Mouse (Mus musculus) bone marrow, adult 2 months (tissue): ENCODE measurements around the gene Nagpa. TPM values are rescaled to one million over a fixed set of nuclear protein-coding genes. Genes with fewer than 3 reads are reported as not detected.
"Not testable (repeated sequence)": the region's sequence is repeated elsewhere in the genome, so short reads cannot be mapped to it uniquely, and the experiment has no call there.

Experiments
- H3K27ac ChIP-seq: fragments of 200-500 bp; 2 replicates; pipeline ENCODE4 v1.5.1; 2012; ENCODE audit warnings: low read depth, mild to moderate bottlenecking, control low read depth, inconsistent platforms, low read length; ENCODE audit not compliant: control insufficient read depth, poor library complexity, insufficient read depth
- H3K4me1 ChIP-seq: fragments of 200-500 bp; 2 replicates; pipeline ENCODE4 v1.6.1; 2011; ENCODE audit warnings: low read length; ENCODE audit not compliant: control insufficient read depth, insufficient read depth
- H3K4me3 ChIP-seq: fragments of 200-500 bp; replicated peaks from 2 replicates; pipeline ENCODE3; 2011; ENCODE audit warnings: mild to moderate bottlenecking, low read depth, low read length, control low read depth; ENCODE audit not compliant: control insufficient read depth
- CTCF ChIP-seq: fragments of 200-500 bp; IDR thresholded peaks from 2 replicates; pipeline ENCODE4 v1.5.1; 2011; ENCODE audit warnings: low read length, control low read depth; ENCODE audit not compliant: control insufficient read depth, insufficient read depth
- POLR2A ChIP-seq: fragments of 200-500 bp; IDR thresholded peaks from 2 replicates; pipeline ENCODE4 v1.6.1; 2011; ENCODE audit warnings: low read depth, mild to moderate bottlenecking, control low read depth, low read length, borderline replicate concordance; ENCODE audit not compliant: control insufficient read depth
- WGBS: fragments of 180-500 bp; shearing (Covaris S2); methylation state at CpG from one replicate; pipeline ENCODE4 v1.1.7; 2018; 5-methylcytosine and 5-hydroxymethylcytosine counted together
- polyA plus RNA-seq: library from polyadenylated mRNA; stranded (reverse); fragments of >200 nt; gene quantifications from 2 replicates; pipeline ENCODE4 v1.2.4, GENCODE M21; 2011; ENCODE audit warnings: low replicate concordance; ENCODE audit not compliant: missing spikeins, insufficient read depth, insufficient read length

The Nagpa gene
- 3.9 and 10.6 TPM in 2 replicates for polyA plus RNA-seq

DNA sequence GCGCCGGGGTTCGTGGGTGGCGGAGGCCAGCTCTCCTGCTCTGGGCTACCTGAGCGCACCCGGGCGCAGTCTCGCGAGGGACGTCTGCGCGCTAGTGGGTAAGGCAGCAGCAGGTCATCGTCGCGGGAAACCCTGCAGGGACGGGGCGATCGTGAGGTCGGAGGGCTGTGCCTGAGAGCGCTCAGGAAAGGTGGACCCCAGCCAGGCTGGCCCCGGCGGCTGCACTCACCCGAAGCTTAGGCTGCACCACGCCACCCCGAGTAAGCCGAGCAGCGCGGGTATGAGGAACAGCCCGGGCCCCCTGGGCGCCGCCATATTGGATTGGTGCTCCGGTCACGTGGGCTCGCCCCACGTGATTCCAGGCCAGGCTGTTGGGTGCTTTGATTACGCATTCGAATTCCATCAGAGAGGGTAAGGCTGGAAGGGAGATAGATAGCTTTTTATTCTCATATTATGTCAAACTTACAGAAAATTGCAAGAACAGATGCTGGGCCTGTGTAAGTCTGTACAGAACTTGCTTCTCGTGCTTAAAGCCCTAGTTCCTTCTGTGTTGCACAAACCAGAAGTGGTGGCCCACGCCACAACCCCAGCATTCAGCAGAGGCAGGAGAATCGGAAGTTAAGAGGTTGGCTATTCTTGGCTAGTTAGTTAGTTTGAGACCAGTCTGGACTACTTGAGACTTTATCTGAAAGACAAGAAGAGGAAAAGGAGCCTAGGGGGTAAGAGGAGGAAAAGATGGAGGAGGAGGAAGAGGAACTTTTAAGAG is at the start of gene Nagpa:
Gene Nagpa, minus strand, starts transcription at position 345 of the 766 bp plus-strand sequence.
- Histone ChIP-seq H3K4me3 (peak within 1 kb of the TSS; percentile 99), H3K27ac (peak within 1 kb of the TSS; percentile 85), H3K4me1 (peaks cover 1% of the 10 kb centered on the region; the same call in 1 of the 2 replicates)
- TF ChIP-seq CTCF (peak; percentile 5; the same call in 1 of the 2 replicates), POLR2A (peak; percentile 65; the same call in 1 of the 2 replicates)
- WGBS = under 1% methylated on average over 40 of the region's 40 CpGs

DNA sequence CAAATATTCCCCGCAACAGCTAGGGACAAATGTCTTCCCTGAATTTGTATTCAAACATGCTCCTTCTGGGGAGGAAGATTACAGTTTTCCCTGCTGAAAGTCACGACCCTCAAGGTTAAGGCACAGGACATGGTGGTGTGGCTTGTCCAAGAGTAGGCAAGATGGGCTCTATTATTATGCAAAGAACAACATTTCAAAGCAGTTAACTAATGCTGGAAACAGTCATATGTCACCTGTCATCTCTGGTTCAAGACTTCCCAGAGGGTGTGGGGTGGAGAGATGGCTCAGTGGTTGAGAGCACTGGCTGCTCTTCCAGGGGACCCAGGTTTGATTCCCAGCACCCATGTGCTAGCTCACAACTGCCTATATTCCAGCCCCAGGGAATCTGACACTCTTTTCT is 48.4 kb upstream of the Nagpa start:
- no peak overlapping the region for H3K27ac ChIP-seq
- no peaks in the 10 kb centered on the region; the same call in 1 of the 2 replicates for H3K4me1 ChIP-seq
- WGBS = 82% methylated on average over 2 of the region's 2 CpGs
- no peak overlapping the region for H3K4me3 ChIP-seq
- TF ChIP-seq CTCF (no peak), POLR2A (no peak)

DNA sequence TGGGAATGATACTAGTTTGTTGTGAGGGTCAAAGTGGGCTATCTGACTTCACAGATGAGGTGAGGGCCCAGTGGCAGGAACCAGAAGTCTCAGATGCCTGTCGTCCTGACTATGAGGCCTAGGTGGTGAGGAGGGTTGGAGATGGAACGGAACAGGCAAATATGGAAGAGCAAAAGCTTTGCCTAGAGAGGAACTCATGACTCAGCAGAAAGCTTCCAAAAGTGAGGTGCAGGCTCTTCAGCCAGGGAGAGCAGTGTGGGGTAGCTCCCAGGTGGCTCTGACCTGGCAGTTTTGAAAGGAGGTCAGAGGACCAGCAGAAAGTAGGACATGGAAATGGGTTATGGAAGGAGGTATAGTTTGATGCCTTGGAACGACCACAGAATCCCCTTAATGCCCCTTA is 47.1 kb upstream of the Nagpa start:
- H3K4me3 ChIP-seq = no peak overlapping the region
- TF ChIP-seq CTCF (no peak), POLR2A (no peak)
- H3K27ac ChIP-seq = no peak overlapping the region
- WGBS = 77% methylated on average over 3 of the region's 3 CpGs
- no peaks in the 10 kb centered on the region; the same call in 1 of the 2 replicates for H3K4me1 ChIP-seq

DNA sequence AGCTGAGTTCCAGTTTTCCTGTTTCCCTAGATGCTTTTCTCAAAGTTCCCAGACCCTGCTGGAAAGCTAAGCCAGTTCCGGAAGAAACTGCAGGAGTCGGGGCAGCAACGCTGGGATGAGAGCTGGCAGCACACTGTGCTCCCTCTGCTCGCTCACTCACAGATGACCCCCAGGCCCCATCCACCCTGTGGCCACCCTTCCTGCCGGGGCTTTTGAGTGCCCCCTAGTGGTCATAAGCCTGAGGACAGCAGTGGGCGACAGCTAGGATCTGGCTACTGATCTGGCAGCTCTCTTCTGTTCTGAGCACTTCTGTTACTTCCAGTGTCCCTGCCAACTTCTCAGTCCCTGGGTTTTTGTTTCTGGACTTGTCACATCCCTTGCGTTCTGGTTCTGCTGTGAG is 40.6 kb upstream of the Nagpa start:
- Histone ChIP-seq H3K27ac (no peak overlapping the region), H3K4me3 (no peak overlapping the region), H3K4me1 (no peaks in the 10 kb centered on the region)
- TF ChIP-seq CTCF (peak; percentile 84), POLR2A (peak; percentile 40; the same call in 1 of the 2 replicates)
- WGBS = 51% methylated on average over 7 of the region's 7 CpGs

DNA sequence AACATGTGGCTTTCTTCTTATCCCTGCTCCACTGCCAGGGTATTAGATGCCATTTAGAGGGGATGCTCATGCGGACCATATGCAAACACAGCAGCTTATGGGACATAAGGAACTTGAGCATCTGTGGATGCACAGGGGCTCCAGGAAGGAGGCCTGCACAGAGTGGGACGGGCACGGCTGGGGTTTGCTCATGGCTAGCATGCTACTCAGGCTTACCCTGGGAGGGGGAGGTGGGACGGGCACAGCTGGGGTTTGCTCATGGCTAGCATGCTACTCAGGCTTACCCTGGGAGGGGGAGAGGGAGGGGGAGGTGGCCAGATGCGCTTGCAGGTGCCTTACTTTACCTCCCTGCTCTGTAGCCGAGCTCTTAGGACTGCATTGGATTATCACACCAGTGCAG is 39.1 kb upstream of the Nagpa start:
- 87% methylated on average over 6 of the region's 6 CpGs for WGBS
- no peak overlapping the region for H3K4me3 ChIP-seq

DNA sequence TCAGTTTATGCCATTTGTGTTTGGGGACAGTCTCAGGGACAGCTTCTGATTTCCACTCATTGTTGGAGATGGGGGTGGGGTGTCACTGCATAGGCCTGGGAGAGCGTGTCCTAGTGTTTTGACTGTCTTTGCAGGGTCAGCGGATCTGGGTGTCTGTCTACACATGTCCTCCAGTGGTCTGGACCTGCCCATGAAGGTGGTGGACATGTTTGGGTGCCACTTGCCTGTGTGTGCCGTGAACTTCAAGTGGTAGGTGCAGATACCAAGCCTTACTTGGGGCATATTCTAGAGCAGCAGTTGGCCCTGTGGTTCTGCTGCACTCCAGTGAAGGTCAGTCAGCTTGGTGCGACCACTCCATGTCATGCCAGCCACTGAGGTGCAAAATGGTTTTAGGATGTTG is 38.5 kb upstream of the Nagpa start:
- WGBS = 85% methylated on average over 4 of the region's 4 CpGs
- Histone ChIP-seq H3K4me1 (no peaks in the 10 kb centered on the region), H3K4me3 (no peak overlapping the region), H3K27ac (no peak overlapping the region)
- TF ChIP-seq CTCF (no peak), POLR2A (no peak)

More for the DNA sequence above, 39.1 kb upstream of the Nagpa start:
- Histone ChIP-seq H3K4me1 (no peaks in the 10 kb centered on the region), H3K27ac (no peak overlapping the region)
- TF ChIP-seq CTCF (no peak), POLR2A (no peak)

DNA sequence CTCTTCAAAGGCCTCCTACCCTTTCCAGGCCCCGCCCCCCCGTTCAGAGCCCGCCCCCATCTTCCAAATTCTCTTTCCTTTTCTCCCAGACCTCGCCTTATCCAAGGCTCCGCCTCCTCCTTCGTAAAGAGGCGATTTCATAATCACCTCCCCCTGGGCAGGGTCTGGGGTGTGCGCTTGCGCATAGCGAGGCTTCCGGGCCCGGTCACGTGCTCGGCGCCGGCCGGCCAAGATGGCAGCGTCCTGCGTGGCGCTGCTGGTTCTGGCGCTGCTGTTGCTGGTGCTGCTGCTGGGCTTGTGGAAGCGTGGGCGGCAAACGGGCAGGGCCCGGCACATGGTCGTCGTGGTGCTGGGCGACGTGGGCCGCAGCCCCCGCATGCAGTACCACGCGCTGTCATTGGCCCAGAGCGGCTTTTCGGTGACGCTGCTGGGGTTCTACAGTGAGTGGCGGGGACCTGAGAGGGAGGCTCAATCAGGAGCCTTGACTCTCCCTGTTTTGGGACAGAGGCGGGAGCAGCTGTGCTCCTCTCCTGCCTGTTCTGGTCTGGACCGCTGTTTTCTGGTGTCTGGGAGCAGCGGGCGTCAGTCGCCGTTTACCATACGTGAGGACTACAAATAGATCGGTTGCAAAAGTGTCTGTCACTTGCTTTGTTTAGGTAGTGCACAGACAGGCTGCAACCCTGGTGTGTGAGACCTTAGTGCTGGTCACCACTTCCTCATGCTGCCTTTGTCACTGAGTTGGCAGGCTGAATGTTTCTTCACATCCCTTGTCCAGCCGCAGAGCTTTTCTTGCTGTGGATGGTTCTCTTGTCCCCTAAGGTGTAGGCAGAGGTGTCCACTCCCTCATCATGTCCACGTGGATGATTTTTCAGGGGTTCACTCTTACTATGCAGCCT is 29.9 kb upstream of the Nagpa start, which contains the start of gene Alg1:
Gene Alg1, plus strand, starts transcription at position 204 of the 896 bp plus-strand sequence.
- Histone ChIP-seq H3K4me1 (peaks cover 3% of the 10 kb centered on the region; the same call in 1 of the 2 replicates), H3K4me3 (peak within 1 kb of the TSS; percentile 97), H3K27ac (peak within 1 kb of the TSS; percentile 70)
- WGBS = 1% methylated on average over 47 of the region's 47 CpGs
- TF ChIP-seq CTCF (no peak), POLR2A (peak; percentile 99)

DNA sequence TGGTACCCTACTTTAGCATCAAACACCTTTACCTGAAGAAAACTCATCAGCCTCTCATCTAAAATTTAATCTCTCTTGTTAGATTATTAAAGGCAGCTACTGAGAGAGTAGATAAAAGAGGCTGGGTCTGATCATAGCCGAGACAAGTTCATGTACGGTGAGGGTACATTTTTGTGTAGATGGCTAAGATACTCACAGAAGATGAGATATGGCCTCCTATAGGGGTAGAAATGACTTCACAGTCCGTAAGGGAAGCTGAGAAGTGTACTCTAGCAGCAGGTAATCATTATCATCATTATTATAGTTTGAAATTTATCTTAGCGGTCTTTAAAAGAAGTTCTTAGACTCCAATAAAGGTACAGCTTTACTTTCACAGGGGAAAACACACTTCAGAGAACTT is 29.2 kb upstream of the Nagpa start:
- Histone ChIP-seq H3K27ac (no peak overlapping the region), H3K4me1 (peaks cover 3% of the 10 kb centered on the region; the same call in 1 of the 2 replicates), H3K4me3 (peak overlapping the region; percentile 97)
- TF ChIP-seq CTCF = no peak
- TF ChIP-seq POLR2A = no peak
- WGBS = 82% methylated on average over 4 of the region's 4 CpGs

DNA sequence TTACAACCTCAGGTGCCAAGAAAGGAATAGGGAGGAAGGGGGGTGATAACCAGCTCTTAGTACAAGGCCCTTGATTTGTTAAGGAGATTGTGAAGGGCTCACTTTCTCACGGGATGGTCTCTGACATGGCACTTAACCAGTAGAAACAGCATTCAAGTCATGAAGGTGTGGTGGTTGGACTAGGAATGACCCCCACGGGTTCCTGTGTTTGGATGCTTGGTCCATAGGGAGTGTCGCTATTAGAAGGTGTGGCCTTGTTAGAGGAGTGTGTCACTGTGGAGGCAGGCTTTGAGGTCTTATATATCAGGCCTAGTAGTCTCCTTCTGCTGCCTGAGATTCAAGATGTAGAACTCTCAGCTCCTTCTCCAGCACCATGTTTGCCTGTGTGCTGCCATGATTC is 24.3 kb upstream of the Nagpa start:
- not testable (repeated sequence) for H3K4me1 ChIP-seq, H3K4me3 ChIP-seq, H3K27ac ChIP-seq
- 69% methylated on average over 3 of the region's 3 CpGs for WGBS

DNA sequence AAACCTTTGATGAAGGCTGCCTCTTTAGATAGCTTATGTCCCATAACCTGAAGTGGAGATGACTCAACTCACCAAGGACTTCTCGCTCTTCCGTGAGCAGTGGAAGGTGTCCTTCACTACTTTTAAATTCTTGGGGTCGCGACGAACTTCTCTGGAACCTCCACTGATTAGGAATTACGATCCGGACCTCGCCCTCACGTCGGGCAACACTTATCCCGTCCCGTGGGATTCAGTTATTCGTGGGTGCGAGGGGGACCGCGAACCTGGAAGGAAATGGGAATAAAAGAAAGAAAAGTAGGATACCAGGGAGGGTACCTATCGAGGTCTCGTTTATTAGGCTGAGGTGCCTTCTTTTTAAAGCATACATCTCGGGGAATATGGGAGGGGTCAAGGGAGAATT is 23.7 kb upstream of the Nagpa start:
- H3K27ac ChIP-seq, H3K4me3 ChIP-seq, H3K4me1 ChIP-seq: not testable (repeated sequence)
- 77% methylated on average over 19 of the region's 19 CpGs for WGBS

DNA sequence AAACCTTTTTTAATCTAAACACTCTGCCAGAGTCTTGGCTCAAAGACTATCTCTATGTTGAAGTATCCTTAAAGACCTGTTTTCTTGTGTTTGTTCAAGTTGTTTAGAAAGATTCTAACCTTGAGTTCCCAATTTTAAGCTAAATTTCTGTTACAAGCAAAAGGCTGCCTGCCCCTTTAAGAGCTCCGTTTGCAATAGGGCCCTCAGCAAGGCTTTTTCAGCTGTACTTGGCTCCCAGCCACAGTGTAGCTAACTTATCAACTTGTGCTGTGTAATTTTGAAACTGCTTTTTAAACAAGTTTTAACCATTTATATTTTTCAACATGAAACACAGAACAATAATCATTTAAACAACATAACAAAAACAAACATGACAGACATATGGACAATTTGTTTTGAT is 22.7 kb upstream of the Nagpa start:
- not testable (repeated sequence) for H3K27ac ChIP-seq, H3K4me3 ChIP-seq, H3K4me1 ChIP-seq
- WGBS = 2% methylated on average over 1 of the region's 1 CpGs
